Mouse (Mus musculus): Measurements from ENCODE around the gene Atp1b3. TPM values are rescaled to one million over a fixed set of nuclear protein-coding genes. Genes with fewer than 3 reads are reported as not detected.

Gene Atp1b3
- total and polyA plus RNA-seq, 2 experiments from 2014 or later: 69.1 to 188 TPM

- H3K27me3 ChIP-seq (ENCODE audit: insufficient read depth, low read length): no peaks in the 10 kb centered on the region
- no peaks in the 10 kb centered on the region for H3K36me3 ChIP-seq (ENCODE audit: insufficient read depth, low read length)
- H3K4me2 ChIP-seq (ENCODE audit: low read depth, low read length, poor library complexity, severe bottlenecking): no peak overlapping the region
- no peak overlapping the region for H3K27ac ChIP-seq (ENCODE audit: low read depth, low read length)
- H3K9me3 ChIP-seq (ENCODE audit: low read length): no peaks in the 10 kb centered on the region
- TF ChIP-seq CTCF (IDR thresholded peaks at IDR 0.05): no peak
- H3K4me1 ChIP-seq (ENCODE audit: insufficient read depth, low read length): no peaks in the 10 kb centered on the region
- no peak for ATAC-seq (ENCODE audit: low FRiP score)
- no peak for DNase-seq (ENCODE audit: low spot score)
- 81% methylated on average over 4 of the region's 4 CpGs for WGBS
- no peak overlapping the region for H3K9ac ChIP-seq (replicated peaks; ENCODE audit: low read length, poor library complexity, severe bottlenecking)
- H3K4me3 ChIP-seq (ENCODE audit: low read depth, low read length): no peak overlapping the region
These were observed 18.5 kb upstream of the Atp1b3 start for GRCm38 (mm10) chr9:96382756-96383155.

DNA sequence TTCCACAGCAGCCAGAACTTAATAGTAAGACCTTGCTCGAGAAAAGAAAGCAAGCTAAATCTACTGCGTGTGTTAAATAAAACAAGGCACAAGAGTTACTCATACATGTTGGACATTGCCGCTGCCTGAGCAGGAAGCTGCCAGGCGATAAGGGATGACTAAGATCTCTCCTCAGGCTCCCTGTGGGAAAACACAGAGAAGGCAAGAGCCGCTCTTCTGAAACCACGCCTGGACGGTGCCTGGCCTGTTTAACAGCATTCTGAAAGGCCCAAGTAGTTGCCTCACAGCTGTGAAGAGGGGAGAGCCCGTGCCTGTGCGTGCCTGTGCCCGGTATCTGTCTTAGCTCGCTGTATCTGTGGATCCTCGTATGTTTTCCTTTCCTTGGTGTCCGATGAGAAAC, 17.2 kb upstream of the Atp1b3 start:
- WGBS: 82% methylated on average over 13 of the region's 13 CpGs
- DNase-seq (ENCODE audit: low spot score): no peak
- ATAC-seq (ENCODE audit: low FRiP score): no peak

DNA sequence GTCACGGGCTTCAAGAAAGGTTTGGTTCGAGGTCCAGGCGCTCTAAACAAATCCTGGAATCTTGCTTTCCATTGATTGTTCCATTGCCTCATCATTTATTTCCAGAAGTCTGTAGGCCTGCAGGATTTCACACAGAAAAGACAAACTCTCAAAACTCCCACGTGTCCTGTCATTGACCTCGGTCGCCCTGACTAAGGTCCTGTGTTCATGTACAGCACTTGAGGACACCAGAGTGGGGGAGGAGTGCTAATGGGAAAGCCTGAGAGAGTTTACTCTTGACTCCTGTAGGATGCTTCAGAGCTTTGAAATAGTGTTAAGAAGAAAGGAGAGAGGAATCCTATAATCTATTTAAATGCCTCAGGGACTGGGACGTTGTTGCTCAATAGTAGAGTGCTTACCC, 15.3 kb upstream of the Atp1b3 start:
- Histone ChIP-seq H3K36me3 (ENCODE audit: insufficient read depth, low read length) (no peaks in the 10 kb centered on the region), H3K27ac (ENCODE audit: low read depth, low read length) (no peak overlapping the region), H3K9me3 (ENCODE audit: low read length) (no peaks in the 10 kb centered on the region), H3K4me1 (ENCODE audit: insufficient read depth, low read length) (no peaks in the 10 kb centered on the region), H3K27me3 (ENCODE audit: insufficient read depth, low read length) (no peaks in the 10 kb centered on the region), H3K4me3 (ENCODE audit: low read depth, low read length) (no peak overlapping the region), H3K4me2 (ENCODE audit: low read depth, low read length, poor library complexity, severe bottlenecking) (no peak overlapping the region), H3K9ac (replicated peaks; ENCODE audit: low read length, poor library complexity, severe bottlenecking) (no peak overlapping the region)
- ATAC-seq (ENCODE audit: low FRiP score): no peak
- 72% methylated on average over 7 of the region's 7 CpGs for WGBS
- TF ChIP-seq CTCF (IDR thresholded peaks at IDR 0.05): no peak
- DNase-seq (ENCODE audit: low spot score): no peak

More for the DNA sequence above, 17.2 kb upstream of the Atp1b3 start:
- Histone ChIP-seq H3K9ac (replicated peaks; ENCODE audit: low read length, poor library complexity, severe bottlenecking) (no peak overlapping the region), H3K9me3 (ENCODE audit: low read length) (no peaks in the 10 kb centered on the region), H3K27ac (ENCODE audit: low read depth, low read length) (no peak overlapping the region), H3K27me3 (ENCODE audit: insufficient read depth, low read length) (no peaks in the 10 kb centered on the region), H3K4me3 (ENCODE audit: low read depth, low read length) (no peak overlapping the region), H3K36me3 (ENCODE audit: insufficient read depth, low read length) (no peaks in the 10 kb centered on the region), H3K4me2 (ENCODE audit: low read depth, low read length, poor library complexity, severe bottlenecking) (no peak overlapping the region), H3K4me1 (ENCODE audit: insufficient read depth, low read length) (no peaks in the 10 kb centered on the region)
- no peak for TF ChIP-seq CTCF (IDR thresholded peaks at IDR 0.05)

DNA sequence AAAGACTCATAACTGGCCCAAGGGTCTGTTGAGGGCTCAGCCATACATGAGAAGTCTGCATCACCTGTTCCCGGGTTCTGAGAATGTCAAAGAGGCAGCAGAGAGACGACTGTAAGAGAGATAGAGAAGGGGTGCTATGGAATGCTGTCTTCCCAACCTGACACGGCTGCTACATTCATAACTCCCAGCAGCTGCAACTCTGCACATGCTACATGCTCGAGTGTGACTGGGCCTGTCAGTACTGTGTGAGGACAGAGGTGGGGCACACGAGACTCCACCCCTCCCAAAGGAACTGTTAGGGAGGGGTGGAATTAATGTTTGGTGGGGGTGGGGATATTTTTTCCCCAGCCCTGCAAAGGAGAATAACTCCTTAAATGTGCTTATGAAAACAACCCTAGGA, 14.5 kb upstream of the Atp1b3 start:
- no peak overlapping the region for H3K4me3 ChIP-seq (ENCODE audit: low read depth, low read length)
- 77% methylated on average over 5 of the region's 5 CpGs for WGBS
- H3K4me1 ChIP-seq (ENCODE audit: insufficient read depth, low read length): no peaks in the 10 kb centered on the region
- ATAC-seq (ENCODE audit: low FRiP score) (no peak), DNase-seq (ENCODE audit: low spot score) (no peak)
- no peak for TF ChIP-seq CTCF (IDR thresholded peaks at IDR 0.05)
- H3K36me3 ChIP-seq (ENCODE audit: insufficient read depth, low read length): no peaks in the 10 kb centered on the region
- no peaks in the 10 kb centered on the region for H3K9me3 ChIP-seq (ENCODE audit: low read length)
- no peaks in the 10 kb centered on the region for H3K27me3 ChIP-seq (ENCODE audit: insufficient read depth, low read length)
- H3K27ac ChIP-seq (ENCODE audit: low read depth, low read length): no peak overlapping the region
- no peak overlapping the region for H3K9ac ChIP-seq (replicated peaks; ENCODE audit: low read length, poor library complexity, severe bottlenecking)
- no peak overlapping the region for H3K4me2 ChIP-seq (ENCODE audit: low read depth, low read length, poor library complexity, severe bottlenecking)

DNA sequence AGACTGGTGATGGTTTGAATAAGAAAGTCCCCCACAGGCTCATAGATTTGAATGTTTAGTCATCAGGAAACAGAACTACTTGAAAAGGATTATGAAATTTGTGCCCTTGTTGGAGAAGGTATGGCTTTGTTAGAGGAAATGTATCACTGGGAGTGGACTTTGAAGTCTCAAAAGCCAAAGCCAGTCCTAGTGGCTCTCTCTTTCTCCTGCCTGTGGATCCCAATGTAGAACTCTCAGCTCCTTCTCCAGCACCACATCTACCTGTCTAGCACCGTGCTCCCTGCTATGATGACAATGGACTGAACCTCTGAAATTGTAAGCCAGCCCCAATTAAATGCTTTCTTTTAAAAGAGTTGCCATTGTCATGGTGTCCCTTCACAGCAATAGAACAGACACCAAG, 12.9 kb upstream of the Atp1b3 start:
- no peak for ATAC-seq (ENCODE audit: low FRiP score)
- TF ChIP-seq CTCF (IDR thresholded peaks at IDR 0.05): no peak

GRCm38 (mm10) chr9:96375819-96376218, 11.6 kb upstream of the Atp1b3 start:
- WGBS: 80% methylated on average over 3 of the region's 3 CpGs

More for the DNA sequence above, 12.9 kb upstream of the Atp1b3 start:
- Histone ChIP-seq H3K9ac (replicated peaks; ENCODE audit: low read length, poor library complexity, severe bottlenecking) (no peak overlapping the region), H3K4me2 (ENCODE audit: low read depth, low read length, poor library complexity, severe bottlenecking) (no peak overlapping the region), H3K36me3 (ENCODE audit: insufficient read depth, low read length) (no peaks in the 10 kb centered on the region), H3K4me3 (ENCODE audit: low read depth, low read length) (no peak overlapping the region), H3K4me1 (ENCODE audit: insufficient read depth, low read length) (no peaks in the 10 kb centered on the region), H3K27me3 (ENCODE audit: insufficient read depth, low read length) (no peaks in the 10 kb centered on the region), H3K9me3 (ENCODE audit: low read length) (no peaks in the 10 kb centered on the region), H3K27ac (ENCODE audit: low read depth, low read length) (no peak overlapping the region)
- WGBS: 96% methylated on average over 1 of the region's 1 CpGs
- no peak for DNase-seq (ENCODE audit: low spot score)

More at GRCm38 (mm10) chr9:96375819-96376218, 11.6 kb upstream of the Atp1b3 start:
- no peak for ATAC-seq (ENCODE audit: low FRiP score)
- no peak overlapping the region for H3K4me2 ChIP-seq (ENCODE audit: low read depth, low read length, poor library complexity, severe bottlenecking)
- no peak overlapping the region for H3K27ac ChIP-seq (ENCODE audit: low read depth, low read length)
- no peak for TF ChIP-seq CTCF (IDR thresholded peaks at IDR 0.05)
- DNase-seq (ENCODE audit: low spot score): no peak
- H3K9me3 ChIP-seq (ENCODE audit: low read length): no peaks in the 10 kb centered on the region
- H3K36me3 ChIP-seq (ENCODE audit: insufficient read depth, low read length): no peaks in the 10 kb centered on the region
- H3K27me3 ChIP-seq (ENCODE audit: insufficient read depth, low read length): no peaks in the 10 kb centered on the region
- H3K4me1 ChIP-seq (ENCODE audit: insufficient read depth, low read length): no peaks in the 10 kb centered on the region
- no peak overlapping the region for H3K4me3 ChIP-seq (ENCODE audit: low read depth, low read length)
- H3K9ac ChIP-seq (replicated peaks; ENCODE audit: low read length, poor library complexity, severe bottlenecking): no peak overlapping the region

All from midbrain, postnatal 0 days (tissue).